Mouse (Mus musculus): ENCODE measurements around the gene Use1. TPM values are rescaled to one million over a fixed set of nuclear protein-coding genes. Genes with fewer than 3 reads are reported as not detected.
A peak's percentile ranks its signal among the peaks of the same experiment; 100 is the strongest.

Gene Use1
- total and polyA plus RNA-seq, 3 experiments: 107 to 117 TPM; not detected in 1

GRCm38 (mm10) chr8:71396639-71397305, 30.1 kb downstream of the Use1 start, which contains the start of gene Babam1:
TSS of gene Babam1 (plus strand) at chr8:71396861.
- Histone ChIP-seq H3K4me3 (ENCODE audit: control insufficient read depth in 1 of 2, insufficient read depth in 1 of 2, low read depth in 2 of 2, low read length in 2 of 2) (peak within 1 kb of the TSS; percentile 81 to 92), H3K27ac (ENCODE audit: control insufficient read depth, low read depth, low read length) (peak within 1 kb of the TSS; percentile 70), H3K4me1 (ENCODE audit: control insufficient read depth in 1 of 2, insufficient read depth in 2 of 2, low read length in 2 of 2) (peaks cover 0 to 7% of the 10 kb centered on the region in 2 experiments; a peak in 2 of 4 replicates), H3K79me2 (ENCODE audit: control insufficient read depth, insufficient read depth, low read length, poor library complexity) (peaks cover 4% of the 10 kb centered on the region; the same call in 1 of the 2 replicates), H3K27me3 (ENCODE audit: control insufficient read depth in 1 of 2, insufficient read depth in 2 of 2, low read length in 2 of 2) (no peaks in the 10 kb centered on the region), H3K36me3 (ENCODE audit: control insufficient read depth in 1 of 2, insufficient read depth in 2 of 2, low read length in 2 of 2) (peaks cover 0 to 8% of the 10 kb centered on the region in 2 experiments; a peak in 2 of 4 replicates), H3K9ac (ENCODE audit: control insufficient read depth, low read depth, low read length, poor library complexity, severe bottlenecking) (peak within 1 kb of the TSS; percentile 84), H3K9me3 (replicated peaks; ENCODE audit: insufficient read depth, low read length) (no peaks in the 10 kb centered on the region)
- no peak for TF ChIP-seq TAL1 (IDR thresholded peaks at IDR 0.05; ENCODE audit: low read length)
- TF ChIP-seq NRF1 (IDR thresholded peaks at IDR 0.05; ENCODE audit: insufficient read depth, low read depth, low read length, poor library complexity, severe bottlenecking): 0 out of 2 replicates have a peak, but pooled peaks have one; percentile 23
- TF ChIP-seq ELF1 (IDR thresholded peaks at IDR 0.05; ENCODE audit: low read depth, low read length): peak; percentile 89
- TF ChIP-seq POLR2A (IDR thresholded peaks at IDR 0.05; ENCODE audit: control insufficient read depth in 1 of 2, insufficient read depth in 1 of 2, low read depth in 1 of 2, low read length in 2 of 2, poor library complexity in 1 of 2): peak; percentile 74 to 87
- TF ChIP-seq ETS1 (IDR thresholded peaks at IDR 0.05; ENCODE audit: low read depth, low read length): 0 out of 2 replicates have a peak, but pooled peaks have one; percentile 26
- no peak for TF ChIP-seq ZC3H11A (IDR thresholded peaks at IDR 0.05; ENCODE audit: low read depth, low read length)
- TF ChIP-seq RAD21 (IDR thresholded peaks at IDR 0.05; ENCODE audit: low read depth, low read length): no peak
- TF ChIP-seq KAT2A (conservative IDR thresholded peaks at IDR 0.05; ENCODE audit: low read depth, low read length): peak; percentile 90
- 0 out of 2 replicates have a peak, but pooled peaks have one; percentile 23 for TF ChIP-seq MYC (IDR thresholded peaks at IDR 0.05; ENCODE audit: low read depth, low read length)
- TF ChIP-seq TBP (IDR thresholded peaks at IDR 0.05; ENCODE audit: low read depth, low read length): peak; percentile 78
- peak; percentile 50; the same call in 1 of the 2 replicates for TF ChIP-seq TCF12 (IDR thresholded peaks at IDR 0.05; ENCODE audit: low read depth, low read length)
- no peak for TF ChIP-seq JUND (IDR thresholded peaks at IDR 0.05; ENCODE audit: low read depth, low read length)
- peak; percentile 100 for TF ChIP-seq HCFC1 (IDR thresholded peaks at IDR 0.05; ENCODE audit: low read depth, low read length)
- peak; percentile 94 for TF ChIP-seq SIN3A (IDR thresholded peaks at IDR 0.05; ENCODE audit: low read length)
- no peak for TF ChIP-seq SMC3 (IDR thresholded peaks at IDR 0.05; ENCODE audit: low read depth, low read length)
- peak; percentile 72 for TF ChIP-seq NELFE (IDR thresholded peaks at IDR 0.05; ENCODE audit: low read depth, low read length)
- no peak for TF ChIP-seq POLR2AphosphoS5 (IDR thresholded peaks at IDR 0.05; ENCODE audit: borderline replicate concordance, low read depth, low read length)
- 0 out of 2 replicates have a peak, but pooled peaks have one; percentile 31 for TF ChIP-seq ZMIZ1 (IDR thresholded peaks at IDR 0.05; ENCODE audit: low read depth, low read length)
- DNase-seq (ENCODE audit: low read depth, low spot score): peak; percentile 99

- no peaks in the 10 kb centered on the region for H3K9me3 ChIP-seq (replicated peaks; ENCODE audit: insufficient read depth, low read length)
- TF ChIP-seq MEF2A (IDR thresholded peaks at IDR 0.05; ENCODE audit: extremely low read depth, insufficient replicate concordance, low read depth, low read length, poor library complexity, severe bottlenecking) (no peak), POLR2A (IDR thresholded peaks at IDR 0.05; ENCODE audit: control insufficient read depth in 1 of 2, insufficient read depth in 1 of 2, low read depth in 1 of 2, low read length in 2 of 2, poor library complexity in 1 of 2) (no peak), NELFE (IDR thresholded peaks at IDR 0.05; ENCODE audit: low read depth, low read length) (no peak), TCF12 (IDR thresholded peaks at IDR 0.05; ENCODE audit: low read depth, low read length) (no peak), ZMIZ1 (IDR thresholded peaks at IDR 0.05; ENCODE audit: low read depth, low read length) (no peak), E2F4 (IDR thresholded peaks at IDR 0.05; ENCODE audit: borderline replicate concordance, low read depth, low read length) (no peak), SMC3 (IDR thresholded peaks at IDR 0.05; ENCODE audit: low read depth, low read length) (no peak), NRF1 (IDR thresholded peaks at IDR 0.05; ENCODE audit: insufficient read depth, low read depth, low read length, poor library complexity, severe bottlenecking) (no peak), POLR2AphosphoS2 (IDR thresholded peaks at IDR 0.05; ENCODE audit: low read length) (no peak), CHD1 (IDR thresholded peaks at IDR 0.05; ENCODE audit: low read depth, low read length) (no peak), CHD2 (IDR thresholded peaks at IDR 0.05; ENCODE audit: low read length) (no peak), TBP (IDR thresholded peaks at IDR 0.05; ENCODE audit: low read depth, low read length) (no peak), USF2 (IDR thresholded peaks at IDR 0.05; ENCODE audit: borderline replicate concordance in 1 of 2, insufficient read depth in 1 of 2, low read depth in 1 of 2, low read length in 2 of 2) (no peak), MYB (IDR thresholded peaks at IDR 0.05; ENCODE audit: low read depth, low read length) (no peak), ETS1 (IDR thresholded peaks at IDR 0.05; ENCODE audit: low read depth, low read length) (no peak), CTCF (IDR thresholded peaks at IDR 0.05 in 2 of 3, conservative IDR thresholded peaks at IDR 0.05 in 1 of 3; ENCODE audit: control insufficient read depth in 1 of 3, insufficient read depth in 1 of 3, low read depth in 2 of 3, low read length in 3 of 3, poor library complexity in 1 of 3, severe bottlenecking in 1 of 3) (no peak), MXI1 (IDR thresholded peaks at IDR 0.05; ENCODE audit: low read depth, low read length) (no peak), MAFK (IDR thresholded peaks at IDR 0.05; ENCODE audit: borderline replicate concordance, low read depth, low read length) (no peak)
- DNase-seq (ENCODE audit: low read depth, low spot score): no peak
- H3K27ac ChIP-seq (ENCODE audit: control insufficient read depth, low read depth, low read length): no peak overlapping the region
- H3K27me3 ChIP-seq (ENCODE audit: control insufficient read depth in 1 of 2, insufficient read depth in 2 of 2, low read length in 2 of 2): no peaks in the 10 kb centered on the region
- H3K4me1 ChIP-seq (ENCODE audit: control insufficient read depth in 1 of 2, insufficient read depth in 2 of 2, low read length in 2 of 2): peaks cover 0 to 7% of the 10 kb centered on the region in 2 experiments; a peak in 2 of 4 replicates
- H3K4me3 ChIP-seq (ENCODE audit: control insufficient read depth in 1 of 2, insufficient read depth in 1 of 2, low read depth in 2 of 2, low read length in 2 of 2): peak overlapping the region in 1 of 2 experiments; percentile 81; a peak in 2 of 4 replicates
- H3K36me3 ChIP-seq (ENCODE audit: control insufficient read depth in 1 of 2, insufficient read depth in 2 of 2, low read length in 2 of 2): peaks cover 0 to 8% of the 10 kb centered on the region in 2 experiments; a peak in 2 of 4 replicates
- no peak overlapping the region for H3K9ac ChIP-seq (ENCODE audit: control insufficient read depth, low read depth, low read length, poor library complexity, severe bottlenecking)
- peaks cover 4% of the 10 kb centered on the region; the same call in 1 of the 2 replicates for H3K79me2 ChIP-seq (ENCODE audit: control insufficient read depth, insufficient read depth, low read length, poor library complexity)
Measured at GRCm38 (mm10) chr8:71397701-71398100, 31.1 kb downstream of the Use1 start.

Data from MEL (cell line).